Mouse (Mus musculus): ENCODE measurements around the gene Npl. TPM values are rescaled to one million over a fixed set of nuclear protein-coding genes. Genes with fewer than 3 reads are reported as not detected.
"Not testable (repeated sequence)": the region's sequence is repeated elsewhere in the genome, so short reads cannot be mapped to it uniquely, and the experiment has no call there.

Npl gene
- total RNA-seq, 2 experiments from 2014 or later = 2.2 to 2.4 TPM

GRCm38 (mm10) chr1:153489132-153489531 lies 60.7 kb downstream of the Npl start:
- peak; percentile 27 for DNase-seq (ENCODE audit: low spot score)

DNA sequence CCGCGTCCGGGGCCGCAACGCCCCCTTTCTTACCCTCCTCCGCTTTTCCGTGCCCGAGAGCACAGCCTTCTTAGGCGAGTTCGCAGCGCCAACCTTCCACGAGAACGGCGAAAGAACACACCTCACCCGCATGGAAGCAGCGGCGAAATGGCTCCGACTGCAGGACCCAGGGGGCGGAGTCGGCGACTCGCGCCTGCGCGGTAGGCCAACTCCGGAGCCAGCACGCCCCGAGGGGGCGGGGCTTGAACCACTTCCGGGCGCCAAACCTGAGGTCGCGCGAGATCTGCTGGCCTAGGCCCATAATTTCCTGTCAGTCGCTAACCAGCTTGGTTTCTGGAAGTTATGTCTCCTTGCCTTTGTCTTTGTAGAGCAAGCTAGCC lies 62.4 kb downstream of the Npl start, which contains the start of gene Dhx9:
TSS of gene Dhx9 (minus strand) at position 161 of the 380 bp plus-strand sequence.
- DNase-seq (ENCODE audit: low spot score) = peak; percentile 98

DNA sequence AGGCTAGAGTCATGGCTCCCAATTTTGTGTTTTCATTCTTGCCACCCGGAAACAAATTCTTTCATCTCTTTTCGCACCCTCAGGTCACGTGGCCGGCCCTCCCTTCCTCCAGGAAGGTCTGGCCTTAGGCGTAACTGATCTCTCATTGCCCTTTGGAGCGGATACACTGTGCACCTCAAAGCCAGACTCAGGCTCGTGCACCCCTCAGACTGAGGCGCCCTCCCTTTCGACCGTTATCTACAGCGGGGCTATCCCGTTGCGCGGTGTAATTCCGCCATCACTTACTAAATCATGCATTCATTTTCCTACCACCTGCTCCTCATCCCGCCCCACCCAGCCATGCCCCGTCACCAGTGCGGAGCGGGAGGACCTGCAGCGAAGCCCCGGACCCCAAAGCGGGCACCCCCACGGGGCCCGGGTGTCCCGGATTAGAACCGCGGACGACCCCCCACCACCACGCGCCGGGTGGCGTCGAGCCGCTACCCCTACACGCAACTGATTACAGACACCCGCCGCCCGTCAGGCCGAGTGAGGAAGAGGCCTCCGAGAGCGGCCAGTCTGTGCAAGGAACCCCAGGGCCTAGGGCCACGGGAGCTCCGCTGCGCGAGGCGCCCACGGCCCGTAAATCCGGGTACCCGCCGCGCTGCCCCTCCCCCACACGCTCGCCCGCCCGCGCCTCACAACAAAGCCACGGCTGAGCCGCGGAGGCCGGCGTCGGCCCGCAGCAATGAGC lies 62.9 kb downstream of the Npl start:
- DNase-seq (ENCODE audit: low spot score) = peak; percentile 33

DNA sequence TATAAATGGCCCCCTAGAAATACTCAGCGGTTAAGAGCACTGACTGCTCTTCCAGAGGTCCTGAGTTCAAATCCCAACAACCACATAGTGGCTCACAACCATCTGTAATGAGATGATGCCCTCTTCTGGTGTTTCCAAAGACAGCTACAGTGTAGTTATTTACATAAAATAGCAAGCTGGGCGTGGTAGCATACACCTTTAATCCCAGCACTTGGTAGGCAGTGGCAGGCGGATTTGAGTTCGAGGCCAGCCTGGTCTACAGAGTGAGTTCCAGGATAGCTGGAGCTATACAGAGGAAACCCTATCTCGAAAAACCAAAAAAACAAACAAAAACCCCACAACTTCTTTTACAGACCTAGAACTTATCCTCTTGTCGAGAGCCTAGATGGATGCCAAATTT lies 63.7 kb downstream of the Npl start:
- not testable (repeated sequence) for DNase-seq (ENCODE audit: low spot score)

DNA sequence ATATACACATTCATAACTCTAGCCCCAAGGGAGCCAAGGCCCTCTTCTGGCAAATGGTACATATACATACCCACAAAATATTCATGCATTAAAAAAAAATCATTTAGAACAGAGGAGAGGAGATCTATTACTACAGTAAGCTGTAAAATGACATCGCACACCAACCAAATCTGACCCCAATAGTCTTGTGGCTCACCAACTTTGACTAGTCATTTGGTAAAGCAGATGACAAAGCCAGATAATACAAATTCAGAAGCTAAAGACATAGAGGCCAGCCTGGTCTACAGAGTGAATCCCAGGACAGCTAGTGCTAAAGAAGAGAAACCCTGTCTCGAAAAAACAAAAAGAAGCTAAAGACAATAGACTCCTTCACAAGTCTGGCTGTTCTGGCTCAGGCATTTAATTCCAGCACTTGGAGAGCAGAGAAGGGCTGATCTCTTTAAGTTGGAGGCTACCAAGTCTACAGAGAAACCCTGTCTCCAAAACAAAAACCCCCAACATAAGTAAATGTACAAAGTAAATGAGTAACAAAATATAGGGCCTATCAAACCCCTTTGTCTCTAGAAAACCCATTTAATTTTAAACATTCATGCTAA lies 64.5 kb downstream of the Npl start:
- DNase-seq (ENCODE audit: low spot score) = no peak

GRCm38 (mm10) chr1:153481025-153481412 lies 68.8 kb downstream of the Npl start:
- DNase-seq (ENCODE audit: low spot score) = no peak

- peak; percentile 44 for DNase-seq (ENCODE audit: low spot score)
These were observed 69.3 kb downstream of the Npl start for GRCm38 (mm10) chr1:153480386-153481024.

GRCm38 (mm10) chr1:153479296-153479695 lies 70.5 kb downstream of the Npl start:
- no peak for DNase-seq (ENCODE audit: low spot score)

GRCm38 (mm10) chr1:153461796-153462195 lies 88.0 kb downstream of the Npl start:
- DNase-seq (ENCODE audit: low spot score) = no peak

DNA sequence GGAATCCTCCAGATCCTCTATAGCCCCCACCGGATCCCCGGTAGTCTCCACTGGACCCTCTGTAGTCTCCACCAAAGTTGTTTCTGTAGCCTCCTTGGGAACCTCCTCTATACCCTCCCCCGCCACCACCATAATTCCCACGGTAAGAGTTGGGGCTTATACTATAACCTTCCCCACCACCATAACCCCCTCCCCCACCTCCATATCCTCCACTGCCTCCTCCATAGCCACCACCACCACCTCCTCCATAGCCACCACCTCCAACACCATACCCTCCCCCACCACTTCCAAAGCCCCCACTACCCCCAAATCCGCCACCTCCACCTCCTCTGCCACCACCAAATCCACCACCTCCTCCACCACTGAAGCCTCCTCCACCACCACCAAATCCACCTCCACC lies 93.7 kb downstream of the Npl start:
- DNase-seq (ENCODE audit: low spot score) = no peak

DNA sequence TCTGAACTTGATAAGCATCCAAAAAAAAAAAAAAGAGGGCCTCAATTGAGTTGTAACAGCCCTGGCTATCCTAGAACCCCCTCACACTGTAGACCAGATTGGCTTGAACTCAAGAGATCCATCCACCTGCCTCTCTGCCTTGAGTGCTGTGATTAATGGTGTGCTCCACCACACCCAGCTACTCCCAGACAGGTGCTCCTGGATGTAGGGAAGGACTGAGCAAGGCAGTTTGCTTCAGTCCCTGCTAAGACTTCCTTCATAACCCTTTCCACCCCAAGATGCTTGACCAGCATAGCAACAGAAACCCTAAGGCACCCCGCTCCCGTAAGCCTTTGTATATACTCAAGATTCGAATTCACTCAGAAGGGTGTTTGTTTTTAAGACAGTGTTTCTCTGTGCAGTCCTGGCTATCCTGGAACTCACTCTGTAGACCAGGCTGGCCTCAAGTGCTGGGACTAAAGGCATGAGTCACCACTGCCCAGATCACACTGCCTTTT lies 96.7 kb downstream of the Npl start:
- no peak for DNase-seq (ENCODE audit: low spot score)

Other genes with a start within 250 kb of the Npl start
- 10 to 100 TPM; 44.8 to 52.1 TPM for gene Lamc1, start 217.3 kb downstream of the Npl start, total RNA-seq (2021)
- gene Shcbp1l, start 124.9 kb downstream of the Npl start, total RNA-seq (2021) = not detected
- gene Dhx9, start 62.4 kb downstream of the Npl start, total RNA-seq (2021) = 10 to 100 TPM; 21.4 to 24.4 TPM
- gene Rgs8, start 103.0 kb upstream of the Npl start, total RNA-seq (2021) = not detected
- under 1 TPM; 0.81 to 0.87 TPM for gene Rgs16, start 190.3 kb upstream of the Npl start, total RNA-seq (2021)
- 1 to 10 TPM in 1 of 2 experiments, under 1 TPM in 1; 0.87 to 1.5 TPM for gene Rnasel, start 199.4 kb upstream of the Npl start, total RNA-seq (2021)

Measured in gastrocnemius, adult 18-20 months (tissue).